Mouse (Mus musculus) forebrain, embryonic 16.5 days (tissue): Measurements from ENCODE around the gene Uhrf2. TPM values are rescaled to one million over a fixed set of nuclear protein-coding genes. Genes with fewer than 3 reads are reported as not detected.

ENCODE experiments used
- ATAC-seq: fragments of 200-750 bp; cut with Nextera tagmentation; 2 replicates; pipeline ENCODE4 v1.8.0; 2017; ENCODE audit warnings: mild to moderate bottlenecking, moderate library complexity
- H3K27ac ChIP-seq: fragments of 300-500 bp; sonication (generic); 2 replicates; pipeline ENCODE4 v1.5.1; 2014; ENCODE audit warnings: low read length, control low read depth
- H3K27me3 ChIP-seq: fragments of 300-500 bp; sonication (generic); replicated peaks from 2 replicates; pipeline ENCODE4 v1.6.1; 2014; ENCODE audit warnings: low read length; ENCODE audit not compliant: control insufficient read depth, insufficient read depth
- H3K36me3 ChIP-seq: fragments of 300-500 bp; sonication (generic); 2 replicates; pipeline ENCODE4 v1.6.1; 2014; ENCODE audit not compliant: control insufficient read depth, insufficient read depth
- H3K4me1 ChIP-seq: fragments of 300-500 bp; sonication (generic); replicated peaks from 2 replicates; pipeline ENCODE4 v1.6.1; 2014; ENCODE audit warnings: low read length; ENCODE audit not compliant: control insufficient read depth, insufficient read depth
- H3K4me2 ChIP-seq: fragments of 300-500 bp; sonication (generic); 2 replicates; pipeline ENCODE4 v1.6.1; 2014; ENCODE audit warnings: mild to moderate bottlenecking, low read length, control low read depth
- H3K4me3 ChIP-seq: fragments of 300-500 bp; sonication (generic); replicated peaks from 2 replicates; pipeline ENCODE4 v1.5.1; 2014; ENCODE audit warnings: mild to moderate bottlenecking, low read length, control low read depth
- H3K9ac ChIP-seq: fragments of 300-500 bp; sonication (generic); replicated peaks from 2 replicates; pipeline ENCODE4 v1.6.1; 2014; ENCODE audit warnings: low read depth, low read length, control low read depth
- H3K9me3 ChIP-seq: fragments of 300-500 bp; sonication (generic); 2 replicates; pipeline ENCODE4 v1.6.1; 2016; ENCODE audit warnings: low read length; ENCODE audit not compliant: control insufficient read depth
- WGBS: fragments of 180-500 bp; shearing (Covaris S2); extraction: QIAGEN DNeasy Blood & Tissue Kit; methylation state at CpG from one replicate; pipeline ENCODE4 v1.1.7; 2014; 5-methylcytosine and 5-hydroxymethylcytosine counted together
- polyA plus RNA-seq: library from polyadenylated mRNA; unstranded; fragments of >200 nt; fragmentation: Nextera tagmentation; extraction: Ambion mirVana; gene quantifications from 2 replicates; pipeline ENCODE4 v1.2.1, GENCODE M21; 2015

Uhrf2 gene
- polyA plus RNA-seq, 1 experiment from 2014 or later = 73.3 TPM

DNA sequence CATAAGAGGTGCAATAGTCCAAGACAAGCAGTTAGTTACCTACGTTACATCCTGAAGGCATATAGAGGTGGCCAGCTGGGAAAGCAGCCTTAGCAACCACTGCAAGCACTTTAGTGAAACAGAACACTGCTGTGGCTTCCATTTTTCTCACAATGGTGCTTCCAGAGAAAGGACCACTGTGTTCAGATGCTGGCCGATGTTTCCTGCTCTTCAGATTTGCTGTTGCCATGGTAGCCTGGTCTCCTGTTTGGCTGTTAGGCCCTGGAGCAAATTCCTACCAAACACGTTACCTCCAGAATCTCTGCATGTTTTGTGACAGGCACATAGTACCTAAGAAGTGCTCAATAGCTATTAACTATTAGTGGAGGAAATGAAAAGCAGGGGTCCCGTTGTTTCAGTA, 66.7 kb downstream of the Uhrf2 start:
- no peaks in the 10 kb centered on the region for H3K27me3 ChIP-seq
- peak; percentile 12 for ATAC-seq
- 40% methylated on average over 4 of the region's 4 CpGs for WGBS

DNA sequence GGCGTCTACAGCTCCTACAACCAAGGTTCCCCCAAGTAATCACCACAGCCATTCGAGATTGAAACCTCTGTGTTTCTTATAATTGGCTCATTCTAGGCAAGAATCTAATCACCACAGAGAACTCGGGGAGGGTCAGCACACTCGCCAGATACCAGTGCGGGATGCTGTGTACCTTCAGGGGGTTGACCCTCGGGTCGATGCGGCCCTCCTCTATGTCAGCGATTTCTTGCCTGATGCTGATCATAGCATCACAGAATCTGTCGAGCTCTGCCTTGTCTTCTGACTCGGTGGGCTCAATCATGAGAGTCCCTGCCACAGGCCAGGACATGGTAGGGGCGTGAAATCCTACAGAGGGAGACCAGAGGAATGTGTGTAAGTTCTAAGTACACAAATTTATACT, 70.3 kb downstream of the Uhrf2 start:
- no peak overlapping the region for H3K27ac ChIP-seq
- H3K4me2 ChIP-seq = no peak overlapping the region
- H3K27me3 ChIP-seq = no peaks in the 10 kb centered on the region
- H3K4me1 ChIP-seq = peaks cover 3% of the 10 kb centered on the region; the same call in 1 of the 2 replicates
- H3K4me3 ChIP-seq = no peak overlapping the region
- no peak overlapping the region for H3K9ac ChIP-seq
- no peaks in the 10 kb centered on the region for H3K9me3 ChIP-seq
- H3K36me3 ChIP-seq = peaks cover 6% of the 10 kb centered on the region; the same call in 1 of the 2 replicates
- ATAC-seq = no peak
- 93% methylated on average over 12 of the region's 12 CpGs for WGBS

More for the DNA sequence above, 66.7 kb downstream of the Uhrf2 start:
- H3K4me3 ChIP-seq = no peak overlapping the region
- H3K36me3 ChIP-seq = peaks cover 13% of the 10 kb centered on the region; the same call in 1 of the 2 replicates
- H3K4me2 ChIP-seq = no peak overlapping the region
- peaks cover 7% of the 10 kb centered on the region; the same call in 1 of the 2 replicates for H3K4me1 ChIP-seq
- H3K9me3 ChIP-seq = no peaks in the 10 kb centered on the region
- no peak overlapping the region for H3K9ac ChIP-seq
- 0 out of 2 replicates have a peak overlapping the region, but pooled peaks have one; percentile 25 for H3K27ac ChIP-seq

DNA sequence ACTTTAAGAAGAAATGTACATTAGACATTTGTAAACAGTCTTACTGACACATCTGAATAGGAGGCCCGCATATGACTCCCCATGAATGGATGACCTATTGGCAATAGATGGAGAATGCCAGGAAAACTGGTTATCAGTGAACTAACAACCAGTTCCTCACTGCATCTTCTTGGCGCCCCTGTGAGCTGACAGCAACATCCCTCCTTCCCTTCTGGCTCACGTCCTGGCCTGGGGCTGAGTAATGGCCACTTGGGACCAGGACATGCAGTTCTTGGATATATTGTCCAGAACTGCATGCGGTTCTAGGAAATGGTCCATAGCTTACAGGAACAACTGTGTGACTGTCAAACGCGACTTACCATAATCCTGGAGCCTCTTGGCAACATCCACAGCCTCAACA, 72.3 kb downstream of the Uhrf2 start:
- no peak overlapping the region for H3K4me3 ChIP-seq
- no peak overlapping the region for H3K4me2 ChIP-seq
- no peak for ATAC-seq
- H3K4me1 ChIP-seq = peaks cover 5% of the 10 kb centered on the region; the same call in 1 of the 2 replicates
- no peaks in the 10 kb centered on the region for H3K9me3 ChIP-seq
- H3K27ac ChIP-seq = no peak overlapping the region
- peaks cover 4% of the 10 kb centered on the region; the same call in 1 of the 2 replicates for H3K36me3 ChIP-seq
- H3K27me3 ChIP-seq = no peaks in the 10 kb centered on the region
- H3K9ac ChIP-seq = no peak overlapping the region
- 96% methylated on average over 6 of the region's 6 CpGs for WGBS

DNA sequence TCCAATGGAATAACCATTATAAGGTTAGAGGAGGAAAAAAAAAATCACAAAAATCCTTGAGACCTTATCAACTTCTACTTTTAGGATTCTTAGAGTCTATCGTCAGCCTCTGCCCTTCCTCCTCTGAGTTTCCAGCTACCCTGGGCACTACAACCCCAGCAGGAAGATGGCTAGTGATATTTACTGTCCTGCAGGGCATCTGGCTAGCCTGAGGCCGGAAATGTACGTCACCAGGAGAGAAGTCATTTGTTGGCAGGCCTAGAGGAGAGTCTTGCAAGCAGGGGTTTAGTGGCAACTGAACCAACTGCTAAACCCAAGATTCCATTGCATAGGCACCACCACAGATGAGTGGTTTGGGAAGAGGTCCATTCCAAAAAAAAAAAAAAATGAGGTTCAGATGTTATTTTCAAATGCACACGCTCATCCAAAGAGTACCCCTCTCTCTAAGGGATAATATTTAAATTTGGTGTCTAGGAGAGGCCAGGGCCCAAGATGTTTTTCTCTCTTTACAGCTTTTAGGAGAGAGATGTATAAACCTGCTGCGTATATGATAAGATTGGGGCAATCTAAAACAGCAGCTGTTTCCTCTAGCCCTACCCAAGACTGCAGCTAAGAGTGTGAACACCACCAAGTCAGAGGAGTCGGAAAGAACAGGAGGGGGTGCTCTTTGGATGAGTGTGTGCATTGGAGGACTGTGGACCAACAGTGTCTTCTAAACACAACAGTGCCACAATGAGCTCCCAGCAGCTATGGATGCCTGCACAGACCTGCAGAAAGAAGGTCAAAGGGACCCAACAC, 74.9 kb downstream of the Uhrf2 start:
- peaks cover 17% of the 10 kb centered on the region for H3K4me1 ChIP-seq
- 0 out of 2 replicates have a peak, but pooled peaks cover under 1% of the 10 kb centered on the region for H3K36me3 ChIP-seq
- H3K4me3 ChIP-seq = no peak overlapping the region
- no peak for ATAC-seq
- no peaks in the 10 kb centered on the region for H3K9me3 ChIP-seq
- no peak overlapping the region for H3K4me2 ChIP-seq
- no peak overlapping the region for H3K9ac ChIP-seq
- no peaks in the 10 kb centered on the region for H3K27me3 ChIP-seq
- 91% methylated on average over 6 of the region's 6 CpGs for WGBS
- H3K27ac ChIP-seq = no peak overlapping the region

DNA sequence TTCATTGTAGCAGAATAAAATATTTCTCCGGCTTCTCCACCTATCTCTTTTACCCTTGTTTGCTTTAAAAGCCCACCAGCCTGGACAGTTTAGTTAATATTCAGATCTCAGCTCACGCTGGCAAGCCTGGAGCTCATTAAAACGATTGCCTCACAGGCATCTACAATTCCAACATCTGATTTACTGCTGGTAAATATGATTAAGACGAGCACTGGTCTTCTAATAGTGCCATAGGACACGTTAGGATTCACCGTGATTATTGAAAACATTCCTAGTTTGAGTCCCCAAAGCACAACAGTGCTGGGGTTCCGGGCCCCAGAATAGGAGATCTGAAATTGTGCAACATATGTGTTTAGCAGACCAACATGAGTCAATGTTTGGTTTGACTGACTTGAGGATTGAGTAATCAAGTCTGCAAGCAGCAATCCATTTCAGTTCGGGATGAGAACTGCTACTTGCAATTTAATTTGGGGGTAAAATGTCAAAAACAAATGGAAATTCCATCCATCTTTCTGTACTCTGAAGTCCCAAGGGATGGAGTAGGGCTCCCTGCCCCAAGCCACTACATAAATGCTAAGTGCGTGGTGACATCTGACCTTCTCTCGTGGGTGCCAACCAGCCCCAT, 77.0 kb downstream of the Uhrf2 start:
- 0 out of 2 replicates have a peak, but pooled peaks have one; percentile 9 for ATAC-seq
- no peaks in the 10 kb centered on the region for H3K27me3 ChIP-seq
- H3K9me3 ChIP-seq = no peaks in the 10 kb centered on the region
- peaks cover 17% of the 10 kb centered on the region for H3K4me1 ChIP-seq
- no peak overlapping the region for H3K4me2 ChIP-seq
- no peak overlapping the region for H3K4me3 ChIP-seq
- no peak overlapping the region for H3K9ac ChIP-seq
- H3K27ac ChIP-seq = peak overlapping the region; percentile 35; the same call in 1 of the 2 replicates
- 45% methylated on average over 10 of the region's 10 CpGs for WGBS
- H3K36me3 ChIP-seq = no peaks in the 10 kb centered on the region

DNA sequence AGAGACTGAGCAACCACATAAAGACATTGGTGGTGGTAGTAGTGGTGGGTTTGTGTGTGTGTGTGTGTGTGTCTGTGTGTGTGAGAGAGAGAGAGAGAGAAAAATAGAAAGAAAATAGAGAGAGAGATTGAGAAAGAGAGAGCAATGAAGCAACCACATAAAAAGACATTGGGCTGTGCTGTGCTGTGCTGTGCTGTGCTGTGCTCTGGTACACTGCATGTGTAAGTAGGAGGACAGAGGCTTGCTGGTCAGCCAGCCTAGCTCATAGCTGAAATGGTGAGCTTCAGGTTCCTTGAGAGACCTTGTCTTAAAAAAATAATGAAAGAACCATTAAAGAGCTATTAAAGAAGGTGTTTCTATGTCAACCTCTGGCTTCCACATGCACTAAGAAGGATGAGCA, 78.3 kb downstream of the Uhrf2 start:
- ATAC-seq = peak; percentile 43
- Histone ChIP-seq H3K36me3 (no peaks in the 10 kb centered on the region), H3K9ac (no peak overlapping the region), H3K9me3 (no peaks in the 10 kb centered on the region), H3K27ac (peak overlapping the region; percentile 66), H3K27me3 (no peaks in the 10 kb centered on the region), H3K4me2 (no peak overlapping the region), H3K4me3 (no peak overlapping the region), H3K4me1 (peaks cover 17% of the 10 kb centered on the region)

DNA sequence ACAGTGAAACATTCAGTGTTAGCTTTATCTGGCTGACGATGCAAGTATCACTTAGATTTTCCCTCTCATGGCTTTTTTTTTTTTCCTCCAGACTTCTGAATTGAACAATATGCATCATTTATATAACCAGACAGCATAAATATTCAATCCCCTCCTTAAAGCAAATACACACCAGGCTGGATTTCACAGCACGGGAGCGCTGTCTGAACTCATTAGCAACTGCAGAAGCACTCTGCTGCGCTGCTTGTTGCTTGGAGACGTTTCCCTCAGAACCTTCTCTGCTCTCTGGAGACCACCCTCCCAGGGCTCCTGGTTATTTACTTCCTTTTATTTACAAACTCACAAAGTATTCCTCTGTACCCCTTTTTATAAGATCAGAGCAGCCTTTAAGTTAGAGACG, 78.8 kb downstream of the Uhrf2 start:
- WGBS = 31% methylated on average over 6 of the region's 6 CpGs
- ATAC-seq = peak; percentile 69
- Histone ChIP-seq H3K4me2 (no peak overlapping the region), H3K9me3 (no peaks in the 10 kb centered on the region), H3K36me3 (no peaks in the 10 kb centered on the region), H3K4me3 (no peak overlapping the region), H3K9ac (no peak overlapping the region), H3K27me3 (no peaks in the 10 kb centered on the region), H3K4me1 (peaks cover 17% of the 10 kb centered on the region), H3K27ac (peak overlapping the region; percentile 56)

DNA sequence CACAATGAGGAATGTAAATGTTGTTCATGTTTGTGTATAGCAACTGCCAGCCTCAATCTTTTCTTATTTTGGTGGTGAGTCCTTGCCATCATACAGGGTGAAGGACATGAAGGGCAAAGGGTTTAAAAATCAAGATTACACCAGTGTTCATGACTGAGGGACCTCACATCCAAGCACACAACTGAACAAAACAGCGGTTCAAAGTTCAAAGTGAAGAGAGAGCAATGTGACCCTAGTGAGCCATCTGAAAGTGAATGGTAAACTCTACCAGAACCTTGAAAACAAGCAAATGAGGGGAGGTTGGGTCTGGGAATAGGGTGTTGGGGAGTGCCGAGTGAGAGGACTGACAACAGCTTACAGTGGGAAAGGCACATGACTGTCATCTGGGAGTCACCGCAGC, 81.1 kb downstream of the Uhrf2 start:
- no peaks in the 10 kb centered on the region for H3K27me3 ChIP-seq

DNA sequence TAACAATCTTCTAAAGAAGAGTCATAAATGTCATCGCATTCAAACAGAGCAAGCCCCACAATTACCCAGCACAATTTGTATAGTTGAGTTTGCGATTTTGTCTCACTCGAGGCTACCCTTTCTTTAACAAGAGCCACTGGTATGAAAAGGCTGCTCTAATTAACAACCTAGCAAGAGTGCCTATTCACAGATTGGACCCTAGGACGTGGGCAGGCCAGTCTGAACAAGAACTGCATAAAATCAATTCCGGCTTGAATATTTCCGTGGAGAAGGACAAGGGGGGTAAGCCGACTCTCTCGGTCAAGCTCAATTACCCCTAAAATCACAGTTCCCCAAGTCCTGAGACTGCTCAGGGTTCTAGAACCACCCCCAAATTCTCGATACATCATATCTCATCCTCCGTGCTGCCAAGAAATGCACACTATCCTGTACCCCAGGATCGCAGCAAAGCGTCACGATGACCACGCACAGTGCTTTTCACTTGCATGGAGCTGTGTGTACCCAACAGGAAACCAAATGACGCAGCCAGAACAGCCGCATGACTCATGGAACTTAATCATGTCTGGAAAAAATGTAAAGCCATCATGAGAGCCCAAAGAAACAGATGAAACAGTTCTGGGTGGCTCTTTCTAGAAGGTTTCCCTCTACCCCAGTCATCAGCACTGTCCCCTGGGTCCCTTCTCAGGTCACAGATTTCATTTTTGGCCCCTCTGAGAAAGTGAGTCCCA, 82.8 kb downstream of the Uhrf2 start:
- H3K9ac ChIP-seq = no peak overlapping the region
- H3K4me3 ChIP-seq = no peak overlapping the region
- no peaks in the 10 kb centered on the region for H3K36me3 ChIP-seq
- H3K27ac ChIP-seq = no peak overlapping the region
- no peaks in the 10 kb centered on the region for H3K27me3 ChIP-seq
- H3K9me3 ChIP-seq = no peaks in the 10 kb centered on the region
- H3K4me2 ChIP-seq = no peak overlapping the region
- H3K4me1 ChIP-seq = peaks cover 25% of the 10 kb centered on the region
- 43% methylated on average over 16 of the region's 16 CpGs for WGBS
- ATAC-seq = no peak

More for the DNA sequence above, 81.1 kb downstream of the Uhrf2 start:
- H3K27ac ChIP-seq = no peak overlapping the region
- no peak overlapping the region for H3K9ac ChIP-seq
- H3K36me3 ChIP-seq = no peaks in the 10 kb centered on the region
- H3K4me1 ChIP-seq = peaks cover 17% of the 10 kb centered on the region
- H3K4me2 ChIP-seq = no peak overlapping the region
- no peak for ATAC-seq
- WGBS = over 99% methylated on average over 3 of the region's 3 CpGs
- H3K4me3 ChIP-seq = no peak overlapping the region
- no peaks in the 10 kb centered on the region for H3K9me3 ChIP-seq
